Comparison of ENCODE assay signal across 12 mouse cellular contexts in genomic region chr17:44685514-44685913, GRCm38 (mm10).
DNase-seq lines count a peak whose midpoint lies in the region; TF ChIP-seq lines count a peak whose summit lies in the region.
"Had no signal": no experiment of that assay in that cellular context is flagged by ENCODE, and none has a peak within 500 bp of the region (broad histone marks: within the 10 kb centered on the region; RNA-seq: fewer than 3 reads in every experiment).

No protein-coding gene starts in this region.

- no peak for TF ChIP-seq POLR2A in bone marrow macrophage, adult 2 months (IDR thresholded peaks at IDR 0.05; ENCODE audit: borderline replicate concordance, low read depth, low read length)

- H3K4me1 ChIP-seq in bone marrow macrophage, adult 2 months (ENCODE audit: control insufficient read depth, insufficient read depth, low read length), result peaks cover 24% of the 10 kb centered on the region

- TF ChIP-seq CTCF in bone marrow macrophage, adult 2 months (IDR thresholded peaks at IDR 0.05; ENCODE audit: low read depth, low read length), result 0 out of 2 replicates have a peak, but pooled peaks have one; percentile 16

- H3K27ac ChIP-seq in bone marrow macrophage, adult 2 months (ENCODE audit: insufficient read depth, low read depth, low read length), result no peak overlapping the region
- H3K27ac ChIP-seq: macrophage had no signal

- H3K4me3 ChIP-seq in bone marrow macrophage, adult 2 months (ENCODE audit: insufficient read depth, low read length), result no peak overlapping the region

- intact Hi-C loops in heart, postnatal 25 days (cut with DNase I), result no loop called here

- peak; percentile 18 for DNase-seq in embryo, embryonic 10 days (ENCODE audit: low spot score)
- no peak for DNase-seq in embryo, embryonic 9.5 days (ENCODE audit: extremely low spot score)
- peak; percentile 27 for DNase-seq in layer of hippocampus, adult 11-12 months (ENCODE audit: low spot score)
- no peak for DNase-seq in layer of hippocampus, postnatal 25 days (ENCODE audit: extremely low spot score in 1 of 2, low spot score in 1 of 2)
- peak; percentile 34 to 37 for DNase-seq in layer of hippocampus, postnatal 36 days
- DNase-seq in spleen, postnatal 4 days (ENCODE audit: low spot score in 2 of 2), result no peak
- no peak for DNase-seq in heart, postnatal 25 days (ENCODE audit: low spot score)
- DNase-seq: cerebellum, adult 9-11 months; gastrocnemius, postnatal 25 days; heart, postnatal 36 days had no signal

Comparison
In these comparisons a context has a peak if more than half of its experiments do, and no peak if none do; other contexts are left out.
1. DNase-seq: peak in embryo, embryonic 10 days (single experiment), layer of hippocampus, adult 11-12 months (single experiment) and layer of hippocampus, postnatal 36 days (2 of 2); none in embryo, embryonic 9.5 days (single experiment), layer of hippocampus, postnatal 25 days (0 of 2), spleen, postnatal 4 days (0 of 2) and heart, postnatal 25 days (single experiment).